Mouse (Mus musculus) midbrain, embryonic 11.5 days (tissue): ENCODE results near the gene Nosip. TPM values are rescaled to one million over a fixed set of nuclear protein-coding genes. Genes with fewer than 3 reads are reported as not detected.

Source experiments
- ATAC-seq: fragments of 200-750 bp; cut with Nextera tagmentation; 2 replicates; pipeline ENCODE4 v1.8.0; 2017; ENCODE audit warnings: moderate TSS enrichment, moderate library complexity; ENCODE audit not compliant: low FRiP score
- DNase-seq: peaks from one replicate; pipeline ENCODE4 v3.0.0; 2015; ENCODE audit warnings: low spot score; ENCODE audit errors: missing footprints
- H3K27ac ChIP-seq: fragments of 300-500 bp; sonication (generic); 2 replicates; pipeline ENCODE4 v1.5.1; 2014; ENCODE audit warnings: low read depth, low read length
- H3K27me3 ChIP-seq: fragments of 300-500 bp; sonication (generic); 2 replicates; pipeline ENCODE4 v1.6.1; 2014; ENCODE audit warnings: mild to moderate bottlenecking, low read length, moderate library complexity, mixed read lengths; ENCODE audit not compliant: control insufficient read depth, insufficient read depth
- H3K36me3 ChIP-seq: fragments of 300-500 bp; sonication (generic); 2 replicates; pipeline ENCODE4 v1.6.1; 2014; ENCODE audit warnings: mild to moderate bottlenecking, low read length, moderate library complexity, mixed read lengths; ENCODE audit not compliant: control insufficient read depth, insufficient read depth
- H3K4me1 ChIP-seq: fragments of 300-500 bp; sonication (generic); 2 replicates; pipeline ENCODE4 v1.6.1; 2014; ENCODE audit warnings: low read length; ENCODE audit not compliant: control insufficient read depth, insufficient read depth
- H3K4me2 ChIP-seq: fragments of 300-500 bp; sonication (generic); 2 replicates; pipeline ENCODE4 v1.6.1; 2014; ENCODE audit warnings: mild to moderate bottlenecking, moderate library complexity
- H3K4me3 ChIP-seq: fragments of 300-500 bp; sonication (generic); 2 replicates; pipeline ENCODE4 v1.5.1; 2014; ENCODE audit warnings: low read depth, low read length
- H3K9ac ChIP-seq: fragments of 300-500 bp; sonication (generic); 2 replicates; pipeline ENCODE4 v1.6.1; 2014; ENCODE audit warnings: low read length
- H3K9me3 ChIP-seq: fragments of 300-500 bp; sonication (generic); 2 replicates; pipeline ENCODE4 v1.6.1; 2016; ENCODE audit warnings: low read length; ENCODE audit not compliant: control insufficient read depth
- WGBS: fragments of 180-500 bp; shearing (Covaris S2); extraction: QIAGEN DNeasy Blood & Tissue Kit; methylation state at CpG from one replicate; pipeline ENCODE4 v1.1.7; 2014; 5-methylcytosine and 5-hydroxymethylcytosine counted together
- polyA plus RNA-seq: library from polyadenylated mRNA; unstranded; fragments of >200 nt; fragmentation: Nextera tagmentation; extraction: Ambion mirVana; gene quantifications from 2 replicates; pipeline ENCODE4 v1.2.1, GENCODE M21; 2014

Gene Nosip
- polyA plus RNA-seq, 1 experiment from 2014 or later: 56.7 TPM

DNA sequence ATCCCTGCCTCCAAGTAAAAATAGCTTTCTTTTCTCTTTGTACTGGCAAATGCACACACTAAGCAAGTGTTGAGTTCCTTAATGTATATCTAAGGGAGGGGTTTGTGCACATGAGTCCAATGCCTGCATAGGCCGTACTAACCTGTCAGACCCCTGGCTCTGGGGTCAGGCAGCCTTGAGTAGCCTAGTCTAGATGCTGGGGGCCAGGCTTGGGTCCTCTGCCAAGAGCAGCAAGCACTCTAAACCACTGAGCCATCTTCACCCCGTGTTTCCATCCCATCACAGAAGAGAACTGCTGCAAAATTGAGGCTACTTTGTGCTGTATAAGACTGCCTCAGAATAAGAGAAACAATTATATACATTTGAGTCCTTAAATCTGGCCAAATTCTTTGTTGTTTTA, 15.6 kb downstream of the Nosip start:
- Histone ChIP-seq H3K9ac (no peak overlapping the region), H3K4me3 (no peak overlapping the region), H3K36me3 (peaks cover 3% of the 10 kb centered on the region; the same call in 1 of the 2 replicates), H3K9me3 (no peaks in the 10 kb centered on the region), H3K27ac (no peak overlapping the region), H3K4me1 (no peaks in the 10 kb centered on the region), H3K4me2 (no peak overlapping the region), H3K27me3 (no peaks in the 10 kb centered on the region)
- DNase-seq: no peak
- ATAC-seq: no peak
- WGBS: 96% methylated on average over 2 of the region's 2 CpGs

DNA sequence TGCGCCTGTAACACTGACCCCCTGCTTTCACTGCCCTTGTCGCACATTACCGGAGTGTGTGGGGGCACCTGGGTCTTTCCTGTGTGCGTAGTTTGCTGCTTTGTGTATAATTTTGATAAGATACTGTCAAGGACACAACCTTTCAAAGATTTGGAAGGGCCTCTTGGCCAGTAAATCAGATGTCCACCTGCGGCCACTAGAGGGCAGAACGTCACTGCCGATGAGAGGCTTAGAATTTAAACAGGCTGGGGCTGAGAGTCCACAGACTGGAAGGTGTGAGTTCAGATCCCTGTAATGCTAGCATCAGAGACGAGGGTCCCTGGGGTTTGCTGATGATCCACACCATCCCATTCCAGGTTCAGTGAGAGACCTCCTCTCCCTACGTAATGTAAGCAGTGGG, 16.3 kb downstream of the Nosip start:
- Histone ChIP-seq H3K27ac (no peak overlapping the region), H3K36me3 (peaks cover 3% of the 10 kb centered on the region; the same call in 1 of the 2 replicates), H3K4me3 (no peak overlapping the region), H3K27me3 (no peaks in the 10 kb centered on the region), H3K9ac (no peak overlapping the region), H3K9me3 (no peaks in the 10 kb centered on the region), H3K4me2 (no peak overlapping the region), H3K4me1 (no peaks in the 10 kb centered on the region)
- 40% methylated on average over 9 of the region's 9 CpGs for WGBS
- peak; percentile 94 for DNase-seq
- peak; percentile 41; the same call in 1 of the 2 replicates for ATAC-seq

- DNase-seq (peak; percentile 100), ATAC-seq (peak; percentile 49; the same call in 1 of the 2 replicates)
- WGBS: 3% methylated on average over 10 of the region's 10 CpGs
- Histone ChIP-seq H3K36me3 (peaks cover 6% of the 10 kb centered on the region; the same call in 1 of the 2 replicates), H3K4me2 (no peak overlapping the region), H3K4me3 (no peak overlapping the region), H3K9me3 (no peaks in the 10 kb centered on the region), H3K27ac (no peak overlapping the region), H3K4me1 (no peaks in the 10 kb centered on the region), H3K27me3 (no peaks in the 10 kb centered on the region), H3K9ac (no peak overlapping the region)
These were observed 17.6 kb downstream of the Nosip start for GRCm38 (mm10) chr7:45079856-45080255.

DNA sequence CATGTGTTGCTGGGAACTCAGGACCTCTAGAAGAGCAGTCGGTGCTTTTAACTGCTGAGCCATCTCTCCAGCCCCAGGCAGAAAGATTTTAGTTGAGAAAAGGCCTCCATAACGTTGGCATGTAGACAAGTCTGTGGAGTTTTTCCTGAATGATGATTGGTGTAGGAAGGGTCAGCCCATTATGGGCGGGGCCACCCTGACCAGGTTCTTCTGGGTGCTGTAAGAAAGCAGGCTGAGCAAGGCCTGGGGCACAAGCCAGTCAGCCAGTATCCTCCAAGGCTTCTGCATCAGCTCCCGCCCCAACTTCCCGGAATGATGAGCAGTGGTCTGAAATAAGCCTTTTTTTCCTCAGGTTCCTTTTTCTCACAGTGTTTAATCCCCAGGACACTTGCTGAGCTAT, 18.8 kb downstream of the Nosip start:
- no peak overlapping the region for H3K9ac ChIP-seq
- H3K27me3 ChIP-seq: no peaks in the 10 kb centered on the region
- H3K4me2 ChIP-seq: no peak overlapping the region
- H3K4me1 ChIP-seq: no peaks in the 10 kb centered on the region
- H3K9me3 ChIP-seq: no peaks in the 10 kb centered on the region
- H3K36me3 ChIP-seq: peaks cover 6% of the 10 kb centered on the region
- DNase-seq (no peak), ATAC-seq (no peak)
- no peak overlapping the region for H3K4me3 ChIP-seq
- no peak overlapping the region for H3K27ac ChIP-seq
- 47% methylated on average over 5 of the region's 5 CpGs for WGBS

- WGBS: 79% methylated on average over 25 of the region's 25 CpGs
- no peaks in the 10 kb centered on the region for H3K4me1 ChIP-seq
- no peak overlapping the region for H3K27ac ChIP-seq
- H3K4me3 ChIP-seq: no peak overlapping the region
- H3K27me3 ChIP-seq: no peaks in the 10 kb centered on the region
- DNase-seq (peak; percentile 77), ATAC-seq (no peak)
- no peak overlapping the region for H3K9ac ChIP-seq
- H3K36me3 ChIP-seq: peaks cover 5% of the 10 kb centered on the region; the same call in 1 of the 2 replicates
- no peaks in the 10 kb centered on the region for H3K9me3 ChIP-seq
- H3K4me2 ChIP-seq: no peak overlapping the region
These were observed 20.4 kb downstream of the Nosip start for GRCm38 (mm10) chr7:45082401-45083299.

DNA sequence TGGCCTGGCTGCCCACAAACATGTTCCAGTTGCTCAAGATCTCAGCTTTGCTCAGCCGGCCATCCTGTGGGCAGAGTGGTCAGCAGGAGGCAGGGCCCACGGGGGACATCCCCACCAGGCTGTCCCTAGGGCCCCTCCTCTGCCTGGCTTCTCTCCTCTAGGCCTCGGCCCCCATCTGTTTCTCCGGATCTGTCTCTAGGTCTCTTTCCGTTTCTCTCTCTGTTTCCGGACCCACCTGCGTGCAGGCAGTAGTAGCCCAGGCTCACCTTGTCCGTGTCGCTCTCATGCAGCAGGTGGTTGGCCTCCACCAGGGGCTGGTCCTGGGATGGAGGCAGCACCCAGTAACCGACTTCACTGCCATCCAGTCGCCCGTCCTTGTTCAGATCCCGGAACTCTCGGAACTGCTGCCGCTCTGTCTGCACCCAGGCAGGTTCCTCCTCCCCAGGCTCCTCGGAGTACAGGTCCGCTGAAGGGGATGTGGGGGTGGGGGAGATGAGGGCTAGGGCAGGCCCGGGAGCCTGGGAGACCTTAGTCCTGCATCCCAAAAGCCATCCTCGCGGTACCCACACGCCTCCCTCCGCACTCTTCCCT, 21.2 kb downstream of the Nosip start:
- no peak overlapping the region for H3K27ac ChIP-seq
- no peak overlapping the region for H3K4me3 ChIP-seq
- no peak overlapping the region for H3K9ac ChIP-seq
- ATAC-seq (no peak), DNase-seq (no peak)
- no peak overlapping the region for H3K4me2 ChIP-seq
- 87% methylated on average over 21 of the region's 22 CpGs for WGBS
- peaks cover 5% of the 10 kb centered on the region; the same call in 1 of the 2 replicates for H3K36me3 ChIP-seq
- no peaks in the 10 kb centered on the region for H3K9me3 ChIP-seq
- H3K27me3 ChIP-seq: no peaks in the 10 kb centered on the region
- no peaks in the 10 kb centered on the region for H3K4me1 ChIP-seq

DNA sequence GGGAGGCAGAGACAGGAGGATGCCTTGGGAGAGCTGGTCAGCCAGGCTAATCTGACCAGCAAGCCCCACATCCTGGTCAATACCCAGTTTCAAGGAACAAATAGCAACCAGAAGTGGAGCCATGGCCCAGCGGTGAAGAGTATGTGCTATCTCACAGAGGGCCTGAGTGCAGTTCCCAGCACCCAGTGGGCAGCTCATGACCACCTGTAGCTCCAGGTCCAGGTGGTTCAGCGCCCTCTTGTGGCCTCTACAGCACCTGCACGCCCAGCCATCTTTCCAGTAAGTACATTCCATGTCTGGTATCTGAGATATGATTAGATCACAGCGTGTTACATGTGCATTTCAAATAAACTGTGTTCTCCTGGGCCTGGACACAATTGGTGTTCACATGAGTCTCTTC, 23.9 kb downstream of the Nosip start:
- H3K27ac ChIP-seq: no peak overlapping the region
- no peaks in the 10 kb centered on the region for H3K9me3 ChIP-seq
- H3K9ac ChIP-seq: no peak overlapping the region
- peaks cover 5% of the 10 kb centered on the region; the same call in 1 of the 2 replicates for H3K36me3 ChIP-seq
- DNase-seq: no peak
- peaks cover 2% of the 10 kb centered on the region for H3K4me1 ChIP-seq
- WGBS: 75% methylated on average over 4 of the region's 4 CpGs
- ATAC-seq: no peak
- no peak overlapping the region for H3K4me3 ChIP-seq
- no peaks in the 10 kb centered on the region; the same call in 1 of the 2 replicates for H3K27me3 ChIP-seq
- H3K4me2 ChIP-seq: no peak overlapping the region

- H3K4me2 ChIP-seq: no peak overlapping the region
- no peak overlapping the region for H3K27ac ChIP-seq
- ATAC-seq: no peak
- 95% methylated on average over 17 of the region's 17 CpGs for WGBS
- no peak for DNase-seq
- no peak overlapping the region for H3K9ac ChIP-seq
- no peaks in the 10 kb centered on the region for H3K9me3 ChIP-seq
- H3K27me3 ChIP-seq: no peaks in the 10 kb centered on the region; the same call in 1 of the 2 replicates
- peaks cover 5% of the 10 kb centered on the region; the same call in 1 of the 2 replicates for H3K36me3 ChIP-seq
- H3K4me3 ChIP-seq: no peak overlapping the region
- H3K4me1 ChIP-seq: peaks cover 9% of the 10 kb centered on the region
These were observed 26.4 kb downstream of the Nosip start for GRCm38 (mm10) chr7:45088597-45088996.
